Mouse (Mus musculus): ENCODE results near the gene Ppp3ca. TPM values are rescaled to one million over a fixed set of nuclear protein-coding genes. Genes with fewer than 3 reads are reported as not detected.
A peak's percentile ranks its signal among the peaks of the same experiment; 100 is the strongest.

The Ppp3ca gene
- polyA plus RNA-seq, 1 experiment from 2014 or later: 64.6 TPM

DNA sequence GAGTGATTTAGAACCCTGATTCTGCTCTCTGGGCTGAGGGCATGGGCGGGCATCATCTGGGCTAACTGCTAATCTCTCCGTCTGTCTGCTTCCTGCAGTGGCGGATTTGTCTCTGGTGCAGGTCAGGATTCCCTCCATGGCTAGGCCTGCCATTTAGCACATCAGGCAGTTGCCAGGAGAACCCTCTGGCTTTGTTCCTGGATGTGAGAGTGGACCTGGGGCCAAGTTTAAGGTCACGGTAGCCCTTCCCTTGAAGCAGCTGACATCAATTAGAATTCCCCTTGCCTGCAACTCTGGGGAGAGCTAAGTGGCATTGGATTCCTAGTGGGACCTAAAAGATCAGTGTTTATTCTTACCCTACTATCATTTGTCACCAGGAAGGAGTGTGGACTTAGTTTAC, 132.7 kb downstream of the Ppp3ca start:
- Histone ChIP-seq H3K27ac (no peak overlapping the region), H3K27me3 (no peaks in the 10 kb centered on the region), H3K9me3 (no peaks in the 10 kb centered on the region), H3K4me2 (no peak overlapping the region), H3K4me3 (no peak overlapping the region), H3K4me1 (0 out of 2 replicates have a peak, but pooled peaks cover 5% of the 10 kb centered on the region), H3K9ac (no peak overlapping the region), H3K36me3 (0 out of 2 replicates have a peak, but pooled peaks cover 8% of the 10 kb centered on the region)
- ATAC-seq (ENCODE audit: borderline replicate concordance, extremely low read depth, low FRiP score, low TSS enrichment): no peak
- 91% methylated on average over 4 of the region's 4 CpGs for WGBS

DNA sequence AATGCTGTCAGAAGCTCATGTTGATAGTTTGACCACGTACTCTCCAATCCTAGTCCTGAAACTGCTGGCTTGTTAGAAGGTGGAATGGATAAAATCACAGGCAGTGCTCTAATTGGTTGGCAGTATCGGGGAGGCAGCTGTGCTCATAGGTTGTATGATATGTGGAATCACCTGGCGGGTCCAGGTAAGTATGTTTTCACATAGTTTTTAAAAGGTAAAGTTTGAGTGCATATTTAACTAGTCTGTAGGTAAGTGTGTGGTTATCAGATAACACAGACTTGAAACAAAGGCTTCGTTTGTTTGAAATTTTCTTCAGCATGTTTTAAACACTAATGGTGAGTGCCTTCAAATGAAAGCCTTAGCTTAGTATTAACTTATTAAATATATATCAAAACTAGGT, 136.0 kb downstream of the Ppp3ca start:
- Histone ChIP-seq H3K27me3 (no peaks in the 10 kb centered on the region), H3K27ac (no peak overlapping the region), H3K4me1 (0 out of 2 replicates have a peak, but pooled peaks cover 5% of the 10 kb centered on the region), H3K4me2 (no peak overlapping the region), H3K36me3 (0 out of 2 replicates have a peak, but pooled peaks cover 3% of the 10 kb centered on the region), H3K9me3 (no peaks in the 10 kb centered on the region), H3K9ac (no peak overlapping the region), H3K4me3 (no peak overlapping the region)
- ATAC-seq (ENCODE audit: borderline replicate concordance, extremely low read depth, low FRiP score, low TSS enrichment): peak; percentile 82; the same call in 1 of the 2 replicates
- 56% methylated on average over 4 of the region's 4 CpGs for whole genome bisulfite sequencing

DNA sequence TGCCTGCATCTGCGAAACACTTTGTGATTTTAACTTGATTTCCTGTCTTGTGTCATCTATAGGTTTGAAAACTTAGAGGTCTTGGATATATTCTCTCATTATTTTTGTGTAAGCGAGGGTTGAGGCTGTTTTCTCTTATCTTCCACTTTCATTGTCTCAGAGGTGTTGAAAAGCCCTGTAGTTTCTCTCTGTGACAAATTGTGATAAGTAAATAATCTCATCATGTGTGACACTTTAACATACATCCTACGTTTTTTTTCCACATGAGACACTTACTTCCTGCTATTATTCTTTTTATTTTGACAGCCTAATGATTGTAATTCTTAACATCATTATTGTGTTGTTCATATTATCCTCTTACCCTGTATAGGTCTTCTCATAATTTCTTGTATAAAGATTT, 140.3 kb downstream of the Ppp3ca start:
- Histone ChIP-seq H3K9me3 (no peaks in the 10 kb centered on the region), H3K27ac (no peak overlapping the region), H3K27me3 (no peaks in the 10 kb centered on the region), H3K4me3 (no peak overlapping the region), H3K4me2 (no peak overlapping the region), H3K36me3 (no peaks in the 10 kb centered on the region), H3K9ac (no peak overlapping the region), H3K4me1 (0 out of 2 replicates have a peak, but pooled peaks cover 5% of the 10 kb centered on the region)
- no peak for ATAC-seq (ENCODE audit: borderline replicate concordance, extremely low read depth, low FRiP score, low TSS enrichment)
- 55% methylated on average over 3 of the region's 3 CpGs for WGBS

DNA sequence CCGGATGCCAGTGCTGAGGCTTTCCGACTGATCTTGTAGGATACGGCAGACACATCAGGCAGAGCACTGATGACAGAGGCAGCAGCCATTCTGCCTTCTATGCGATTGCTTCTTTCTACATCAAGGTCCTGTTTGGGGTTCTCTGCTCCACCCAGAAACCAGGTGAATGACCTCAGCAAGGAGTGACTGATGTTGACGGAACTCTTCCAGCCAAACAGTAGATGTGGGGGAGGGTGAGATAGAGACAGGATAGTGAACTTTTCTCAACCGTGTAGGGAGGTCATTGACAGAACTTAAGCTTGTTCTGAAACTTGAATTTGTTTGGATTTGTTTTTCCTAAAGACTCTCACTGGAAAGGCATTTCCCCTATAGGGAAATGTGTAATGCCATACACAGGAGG, 142.2 kb downstream of the Ppp3ca start:
- Histone ChIP-seq H3K9ac (no peak overlapping the region), H3K4me3 (no peak overlapping the region), H3K4me2 (no peak overlapping the region), H3K27ac (no peak overlapping the region), H3K9me3 (no peaks in the 10 kb centered on the region), H3K27me3 (no peaks in the 10 kb centered on the region), H3K4me1 (no peaks in the 10 kb centered on the region), H3K36me3 (no peaks in the 10 kb centered on the region)
- ATAC-seq (ENCODE audit: borderline replicate concordance, extremely low read depth, low FRiP score, low TSS enrichment): no peak
- 70% methylated on average over 6 of the region's 6 CpGs for WGBS

DNA sequence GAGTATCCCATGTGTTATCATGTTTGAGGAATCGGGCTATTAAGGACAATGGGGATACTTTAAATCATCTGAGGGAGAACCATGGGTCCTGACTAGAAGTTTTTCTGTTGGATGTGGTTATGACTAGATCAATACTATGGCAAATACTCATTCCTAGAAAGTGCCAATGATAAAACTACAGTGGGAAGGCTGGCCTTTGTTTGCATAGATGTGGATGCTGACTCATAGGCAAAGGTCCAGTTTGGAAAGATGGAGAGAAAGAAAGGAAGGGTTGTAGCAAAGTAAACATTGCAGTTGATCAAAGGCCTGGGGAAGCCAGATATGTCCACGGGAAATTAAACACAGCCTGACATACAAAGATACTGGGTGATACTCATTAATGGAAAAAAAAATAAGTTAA, 142.9 kb downstream of the Ppp3ca start:
- no peaks in the 10 kb centered on the region for H3K27me3 ChIP-seq
- no peak overlapping the region for H3K4me2 ChIP-seq
- no peaks in the 10 kb centered on the region for H3K36me3 ChIP-seq
- ATAC-seq (ENCODE audit: borderline replicate concordance, extremely low read depth, low FRiP score, low TSS enrichment): no peak
- H3K9ac ChIP-seq: no peak overlapping the region
- 47% methylated on average over 2 of the region's 2 CpGs for WGBS
- no peak overlapping the region for H3K27ac ChIP-seq
- no peak overlapping the region for H3K4me3 ChIP-seq
- H3K4me1 ChIP-seq: no peaks in the 10 kb centered on the region
- no peaks in the 10 kb centered on the region for H3K9me3 ChIP-seq

DNA sequence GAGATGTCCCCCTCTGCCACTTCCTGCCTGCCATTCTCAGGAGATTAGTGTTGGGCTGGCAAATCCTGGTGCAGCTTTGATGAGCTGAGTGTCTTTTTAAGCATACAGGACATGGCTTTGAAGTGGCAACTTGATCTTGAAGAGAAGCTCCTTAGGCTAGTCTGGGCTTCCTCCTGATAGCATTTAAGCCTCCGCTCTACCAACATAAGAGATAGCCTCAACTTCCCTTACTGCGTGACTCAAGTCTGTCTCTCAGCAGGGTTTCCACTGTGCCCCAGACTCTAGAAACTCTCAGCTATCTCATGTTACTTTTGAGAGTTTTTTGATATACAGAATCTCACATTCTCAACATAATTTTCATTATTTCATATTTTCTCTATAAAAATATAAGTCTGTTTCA, 144.0 kb downstream of the Ppp3ca start:
- H3K4me1 ChIP-seq: no peaks in the 10 kb centered on the region; the same call in 1 of the 2 replicates
- no peak for ATAC-seq (ENCODE audit: borderline replicate concordance, extremely low read depth, low FRiP score, low TSS enrichment)
- no peaks in the 10 kb centered on the region for H3K9me3 ChIP-seq
- no peak overlapping the region for H3K4me3 ChIP-seq
- H3K4me2 ChIP-seq: no peak overlapping the region
- H3K9ac ChIP-seq: no peak overlapping the region
- no peak overlapping the region for H3K27ac ChIP-seq
- no peaks in the 10 kb centered on the region for H3K36me3 ChIP-seq
- H3K27me3 ChIP-seq: no peaks in the 10 kb centered on the region
- WGBS: 85% methylated on average over 2 of the region's 2 CpGs

DNA sequence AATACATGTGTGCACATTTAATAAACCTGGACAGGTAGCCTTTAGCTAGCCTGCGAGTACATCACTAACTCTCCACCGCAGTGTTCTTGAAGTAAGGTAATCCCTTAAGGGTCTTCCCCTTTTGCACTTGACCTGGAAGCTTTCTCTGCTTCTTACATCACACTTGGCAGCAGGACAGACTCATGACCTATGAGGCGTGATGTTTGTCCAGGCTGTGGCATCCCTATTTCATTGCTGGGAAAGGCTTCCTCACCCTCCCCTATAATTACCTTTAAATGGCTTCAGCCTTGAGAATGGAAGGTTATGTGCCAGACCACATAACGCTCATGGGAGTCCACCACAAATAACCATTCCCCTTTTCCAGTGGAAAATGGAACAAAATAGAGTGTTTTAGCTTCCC, 145.0 kb downstream of the Ppp3ca start:
- H3K36me3 ChIP-seq: no peaks in the 10 kb centered on the region
- no peak overlapping the region for H3K4me2 ChIP-seq
- H3K27me3 ChIP-seq: no peaks in the 10 kb centered on the region
- H3K9me3 ChIP-seq: no peaks in the 10 kb centered on the region
- no peak for ATAC-seq (ENCODE audit: borderline replicate concordance, extremely low read depth, low FRiP score, low TSS enrichment)
- H3K27ac ChIP-seq: no peak overlapping the region
- 88% methylated on average over 4 of the region's 4 CpGs for WGBS
- H3K4me1 ChIP-seq: no peaks in the 10 kb centered on the region; the same call in 1 of the 2 replicates
- H3K9ac ChIP-seq: no peak overlapping the region
- H3K4me3 ChIP-seq: no peak overlapping the region

DNA sequence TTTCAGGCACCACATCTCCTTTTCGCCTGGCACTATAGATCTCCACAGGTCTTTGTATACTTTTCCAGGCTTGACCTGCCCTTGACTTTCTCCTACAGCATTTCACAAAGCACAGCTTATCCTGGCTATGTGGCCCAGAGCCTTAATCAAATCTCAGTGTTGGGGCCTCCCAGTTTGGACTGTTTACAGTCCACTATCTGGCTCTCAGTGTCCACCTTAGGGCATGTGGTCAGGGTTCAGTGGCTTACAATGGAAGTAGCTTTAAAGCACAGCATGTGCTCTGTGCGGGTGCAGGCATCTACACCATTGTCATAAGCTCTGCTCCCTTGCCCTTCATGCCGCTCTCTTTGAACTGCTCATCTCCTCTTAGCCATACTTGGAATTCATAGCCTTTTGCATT, 146.4 kb downstream of the Ppp3ca start:
- no peaks in the 10 kb centered on the region for H3K9me3 ChIP-seq
- no peak overlapping the region for H3K4me2 ChIP-seq
- no peak overlapping the region for H3K9ac ChIP-seq
- WGBS: 86% methylated on average over 3 of the region's 3 CpGs
- no peak overlapping the region for H3K27ac ChIP-seq
- H3K4me1 ChIP-seq: no peaks in the 10 kb centered on the region; the same call in 1 of the 2 replicates
- H3K36me3 ChIP-seq: no peaks in the 10 kb centered on the region
- no peak overlapping the region for H3K4me3 ChIP-seq
- ATAC-seq (ENCODE audit: borderline replicate concordance, extremely low read depth, low FRiP score, low TSS enrichment): no peak
- H3K27me3 ChIP-seq: no peaks in the 10 kb centered on the region

DNA sequence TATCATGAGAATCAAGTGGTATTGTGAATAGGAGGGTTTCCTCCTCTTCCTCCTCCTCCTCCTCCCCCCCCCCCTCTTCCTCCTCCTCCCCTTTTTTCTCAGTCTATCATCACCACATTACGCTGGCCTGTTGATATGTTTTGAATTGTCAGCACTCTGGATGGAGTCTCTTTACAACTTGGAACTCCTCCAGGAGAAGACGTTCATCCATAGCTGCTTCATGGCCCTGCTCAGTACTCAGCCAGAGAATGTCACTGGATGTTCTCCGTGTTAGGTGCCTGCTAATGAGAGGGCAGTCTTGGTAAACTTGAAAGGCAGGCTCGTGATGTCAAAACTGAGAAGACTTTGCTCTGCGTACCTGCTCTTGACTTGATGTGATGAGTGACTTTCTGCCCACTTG, 149.1 kb downstream of the Ppp3ca start:
- no peaks in the 10 kb centered on the region for H3K36me3 ChIP-seq
- H3K4me2 ChIP-seq: no peak overlapping the region
- no peaks in the 10 kb centered on the region; the same call in 1 of the 2 replicates for H3K4me1 ChIP-seq
- no peak overlapping the region for H3K4me3 ChIP-seq
- H3K27me3 ChIP-seq: no peaks in the 10 kb centered on the region
- WGBS: 49% methylated on average over 5 of the region's 5 CpGs
- H3K9ac ChIP-seq: no peak overlapping the region
- no peak overlapping the region for H3K27ac ChIP-seq
- no peak for ATAC-seq (ENCODE audit: borderline replicate concordance, extremely low read depth, low FRiP score, low TSS enrichment)
- no peaks in the 10 kb centered on the region for H3K9me3 ChIP-seq

DNA sequence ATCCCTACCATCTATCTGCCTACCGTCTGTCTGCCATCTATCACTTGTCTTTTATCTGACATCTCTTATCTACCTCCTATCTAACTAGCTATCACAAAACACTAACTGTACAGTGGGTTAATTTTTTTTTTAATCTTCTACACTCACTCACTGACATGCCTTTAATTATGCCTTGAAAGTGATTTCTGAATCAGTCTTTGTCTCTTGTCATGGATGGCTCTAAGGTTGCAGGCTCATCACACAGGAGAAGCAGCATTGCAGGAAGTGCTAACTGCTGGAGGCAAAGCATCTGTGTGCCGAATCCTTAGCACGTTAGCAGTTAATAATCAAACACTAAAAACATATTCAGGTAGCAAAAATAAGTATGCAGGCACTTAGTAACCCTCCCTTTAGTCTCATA, 151.1 kb downstream of the Ppp3ca start:
- no peaks in the 10 kb centered on the region for H3K36me3 ChIP-seq
- 50% methylated on average over 3 of the region's 3 CpGs for WGBS
- no peak for ATAC-seq (ENCODE audit: borderline replicate concordance, extremely low read depth, low FRiP score, low TSS enrichment)

DNA sequence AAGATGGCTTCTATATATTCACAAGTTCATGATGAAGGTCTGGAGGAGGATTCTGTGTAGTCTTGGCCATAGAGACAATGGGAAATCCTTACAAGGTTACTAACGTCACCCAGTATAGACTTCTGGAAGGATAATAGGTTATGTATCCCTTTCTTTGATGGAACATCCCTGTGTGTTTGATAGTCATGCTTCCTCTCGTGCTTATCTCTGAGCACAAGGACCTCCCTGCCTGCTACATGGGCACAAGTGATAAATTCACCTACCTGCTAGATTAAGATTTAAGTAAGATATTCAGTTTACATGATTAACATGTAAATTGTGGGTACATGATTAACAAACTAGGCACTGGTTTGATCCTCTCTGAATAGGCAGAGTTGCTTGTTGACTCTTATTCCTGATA, 152.1 kb downstream of the Ppp3ca start:
- no peaks in the 10 kb centered on the region; the same call in 1 of the 2 replicates for H3K4me1 ChIP-seq
- H3K9me3 ChIP-seq: no peaks in the 10 kb centered on the region
- no peak overlapping the region for H3K27ac ChIP-seq
- no peaks in the 10 kb centered on the region for H3K27me3 ChIP-seq
- H3K9ac ChIP-seq: no peak overlapping the region
- no peaks in the 10 kb centered on the region for H3K36me3 ChIP-seq
- H3K4me3 ChIP-seq: no peak overlapping the region
- WGBS: 79% methylated on average over 2 of the region's 2 CpGs
- no peak for ATAC-seq (ENCODE audit: borderline replicate concordance, extremely low read depth, low FRiP score, low TSS enrichment)
- H3K4me2 ChIP-seq: no peak overlapping the region

More for the DNA sequence above, 151.1 kb downstream of the Ppp3ca start:
- no peak overlapping the region for H3K9ac ChIP-seq
- H3K4me2 ChIP-seq: no peak overlapping the region
- no peak overlapping the region for H3K27ac ChIP-seq
- H3K4me3 ChIP-seq: no peak overlapping the region
- no peaks in the 10 kb centered on the region; the same call in 1 of the 2 replicates for H3K4me1 ChIP-seq
- no peaks in the 10 kb centered on the region for H3K9me3 ChIP-seq
- no peaks in the 10 kb centered on the region for H3K27me3 ChIP-seq

DNA sequence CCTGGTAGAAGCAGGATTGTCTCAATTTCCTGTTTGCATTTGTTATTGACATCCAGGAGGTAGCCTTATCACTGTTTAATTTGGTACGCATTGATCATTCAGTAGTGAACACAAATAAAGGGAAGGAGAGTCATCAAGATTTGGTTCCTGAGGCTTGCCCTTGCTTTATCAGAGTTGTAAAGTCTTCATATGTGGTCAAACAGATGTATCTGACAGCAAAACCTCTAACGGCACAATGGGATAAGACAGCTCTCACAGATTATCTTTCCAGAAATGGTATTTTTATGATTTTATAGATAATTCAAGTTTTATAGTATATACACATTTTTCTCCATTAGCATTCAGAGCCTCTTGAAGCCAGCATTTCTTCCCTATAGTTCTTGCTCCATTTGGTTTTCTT, 152.5 kb downstream of the Ppp3ca start:
- Histone ChIP-seq H3K4me2 (no peak overlapping the region), H3K27me3 (no peaks in the 10 kb centered on the region), H3K9me3 (no peaks in the 10 kb centered on the region), H3K4me1 (no peaks in the 10 kb centered on the region; the same call in 1 of the 2 replicates), H3K4me3 (no peak overlapping the region), H3K36me3 (no peaks in the 10 kb centered on the region), H3K27ac (no peak overlapping the region), H3K9ac (no peak overlapping the region)
- 87% methylated on average over 2 of the region's 2 CpGs for WGBS
- ATAC-seq (ENCODE audit: borderline replicate concordance, extremely low read depth, low FRiP score, low TSS enrichment): no peak

DNA sequence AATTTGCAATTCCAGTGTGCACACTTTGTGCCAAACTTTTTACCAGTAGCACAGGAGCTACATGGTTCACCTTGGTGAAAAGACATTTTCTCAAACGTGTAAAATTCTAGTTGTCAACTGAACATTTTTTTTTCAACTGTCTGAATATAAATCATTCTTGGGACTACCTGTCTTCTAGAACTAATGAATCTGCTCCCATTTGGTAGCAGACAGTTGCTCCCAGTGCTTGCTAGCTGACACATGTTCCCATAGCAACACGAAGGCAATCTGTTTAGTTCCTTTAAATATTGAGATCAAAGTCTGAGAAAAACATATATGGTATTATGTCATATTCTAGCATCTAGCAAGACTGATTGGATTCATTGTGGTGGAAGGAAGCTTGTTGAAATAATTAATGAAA, 158.5 kb downstream of the Ppp3ca start:
- H3K4me1 ChIP-seq: peaks cover 4% of the 10 kb centered on the region
- no peak overlapping the region for H3K9ac ChIP-seq
- no peak overlapping the region for H3K4me3 ChIP-seq
- H3K9me3 ChIP-seq: no peaks in the 10 kb centered on the region
- WGBS: 52% methylated on average over 2 of the region's 2 CpGs
- ATAC-seq (ENCODE audit: borderline replicate concordance, extremely low read depth, low FRiP score, low TSS enrichment): no peak
- H3K4me2 ChIP-seq: no peak overlapping the region
- H3K27ac ChIP-seq: no peak overlapping the region
- no peaks in the 10 kb centered on the region for H3K36me3 ChIP-seq
- H3K27me3 ChIP-seq: no peaks in the 10 kb centered on the region
